Mouse (Mus musculus): ENCODE data around the gene Neu1.

DNA sequence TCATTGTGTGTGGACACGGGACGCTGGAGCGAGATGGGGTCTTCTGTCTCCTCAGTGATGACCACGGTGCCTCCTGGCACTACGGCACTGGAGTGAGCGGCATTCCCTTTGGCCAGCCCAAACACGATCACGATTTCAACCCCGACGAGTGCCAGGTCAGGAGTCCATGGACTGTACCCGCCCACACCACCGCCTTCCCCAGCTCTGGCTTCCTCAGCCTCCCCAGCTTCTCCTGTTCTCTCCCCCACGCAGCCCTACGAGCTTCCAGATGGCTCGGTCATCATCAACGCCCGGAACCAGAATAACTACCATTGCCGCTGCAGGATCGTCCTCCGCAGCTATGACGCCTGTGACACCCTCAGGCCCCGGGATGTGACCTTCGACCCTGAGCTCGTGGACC is 3.0 kb downstream of the Neu1 start:
- TF ChIP-seq EP300 (optimal IDR thresholded peaks at IDR 0.05) (no peak), CTCF (IDR thresholded peaks at IDR 0.05; ENCODE audit: low read depth) (no peak)
